Mouse (Mus musculus) kidney, embryonic 14.5 days (tissue): ENCODE measurements around the gene Oaz3. TPM values are rescaled to one million over a fixed set of nuclear protein-coding genes. Genes with fewer than 3 reads are reported as not detected.

ENCODE experiments used
- ATAC-seq: fragments of 200-750 bp; cut with Nextera tagmentation; 2 replicates; pipeline ENCODE4 v1.8.0; 2017; ENCODE audit warnings: moderate number of reproducible peaks, mild to moderate bottlenecking, moderate TSS enrichment, moderate library complexity; ENCODE audit not compliant: low FRiP score, low TSS enrichment
- H3K27ac ChIP-seq: fragments of 300-500 bp; sonication (generic); 2 replicates; pipeline ENCODE4 v1.5.1; 2014; ENCODE audit warnings: low read depth, mild to moderate bottlenecking, low read length, moderate library complexity, mixed read lengths
- H3K27me3 ChIP-seq: fragments of 300-500 bp; sonication (generic); 2 replicates; pipeline ENCODE4 v1.6.1; 2014; ENCODE audit warnings: mild to moderate bottlenecking, low read length; ENCODE audit not compliant: control insufficient read depth, insufficient read depth
- H3K36me3 ChIP-seq: fragments of 300-500 bp; sonication (generic); 2 replicates; pipeline ENCODE4 v1.6.1; 2014; ENCODE audit warnings: low read length, mixed read lengths; ENCODE audit not compliant: control insufficient read depth, insufficient read depth
- H3K4me1 ChIP-seq: fragments of 300-500 bp; sonication (generic); 2 replicates; pipeline ENCODE4 v1.6.1; 2014; ENCODE audit warnings: low read length, mixed read lengths; ENCODE audit not compliant: control insufficient read depth, insufficient read depth
- H3K4me2 ChIP-seq: fragments of 300-500 bp; sonication (generic); replicated peaks from 2 replicates; pipeline ENCODE4 v1.6.1; 2014; ENCODE audit warnings: low read depth, mild to moderate bottlenecking, low read length
- H3K4me3 ChIP-seq: fragments of 300-500 bp; sonication (generic); 2 replicates; pipeline ENCODE4 v1.5.1; 2014; ENCODE audit warnings: mild to moderate bottlenecking, low read length
- H3K9ac ChIP-seq: fragments of 300-500 bp; sonication (generic); 2 replicates; pipeline ENCODE4 v1.6.1; 2014; ENCODE audit warnings: low read depth, mild to moderate bottlenecking, low read length, moderate library complexity
- H3K9me3 ChIP-seq: fragments of 300-500 bp; sonication (generic); 2 replicates; pipeline ENCODE4 v1.6.1; 2016; ENCODE audit warnings: low read length; ENCODE audit not compliant: control insufficient read depth
- WGBS: fragments of 180-500 bp; shearing (Covaris S2); extraction: QIAGEN DNeasy Blood & Tissue Kit; methylation state at CpG from one replicate; pipeline ENCODE4 v1.1.7; 2014; 5-methylcytosine and 5-hydroxymethylcytosine counted together
- polyA plus RNA-seq: library from polyadenylated mRNA; unstranded; fragments of >200 nt; fragmentation: Nextera tagmentation; extraction: Ambion mirVana; gene quantifications from 2 replicates; pipeline ENCODE4 v1.2.1, GENCODE M21; 2014

Gene Oaz3
- polyA plus RNA-seq, 1 experiment from 2014 or later, result 0.28 TPM

DNA sequence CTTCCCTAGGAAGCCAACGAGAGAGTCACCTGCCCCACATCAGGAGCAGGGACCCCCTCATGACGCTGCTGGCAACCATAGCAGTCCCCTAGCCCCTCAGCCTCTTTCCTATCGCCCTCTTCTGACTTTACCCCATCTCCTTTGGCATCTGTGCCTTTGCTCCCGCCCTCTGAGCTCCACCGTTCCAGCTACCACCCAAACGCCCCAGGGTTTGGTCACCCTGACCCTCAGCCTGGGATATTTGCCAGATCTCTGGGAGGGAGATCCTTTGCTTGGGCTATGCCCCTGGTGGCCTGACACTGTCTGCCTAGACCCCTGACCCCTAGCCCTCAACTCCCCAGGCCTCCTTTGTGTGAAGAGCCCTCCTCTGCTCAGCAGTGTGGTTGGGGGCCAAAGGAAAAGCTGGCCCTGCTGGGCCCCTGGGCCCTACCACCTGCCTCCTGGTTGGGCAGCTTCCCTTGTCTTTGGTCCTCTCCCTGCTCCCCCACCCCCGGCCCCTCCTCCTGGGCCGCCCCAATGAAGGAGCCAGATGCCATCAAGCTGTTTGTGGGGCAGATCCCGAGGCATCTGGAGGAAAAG, 35.0 kb upstream of the Oaz3 start:
- WGBS, result 10% methylated on average over 9 of the region's 9 CpGs
- no peak for ATAC-seq
- H3K27ac ChIP-seq, result no peak overlapping the region
- H3K4me2 ChIP-seq, result no peak overlapping the region
- no peaks in the 10 kb centered on the region for H3K36me3 ChIP-seq
- H3K9me3 ChIP-seq, result no peaks in the 10 kb centered on the region
- no peak overlapping the region for H3K4me3 ChIP-seq
- H3K27me3 ChIP-seq, result peaks cover 21% of the 10 kb centered on the region
- H3K4me1 ChIP-seq, result 0 out of 2 replicates have a peak, but pooled peaks cover 3% of the 10 kb centered on the region
- no peak overlapping the region for H3K9ac ChIP-seq

DNA sequence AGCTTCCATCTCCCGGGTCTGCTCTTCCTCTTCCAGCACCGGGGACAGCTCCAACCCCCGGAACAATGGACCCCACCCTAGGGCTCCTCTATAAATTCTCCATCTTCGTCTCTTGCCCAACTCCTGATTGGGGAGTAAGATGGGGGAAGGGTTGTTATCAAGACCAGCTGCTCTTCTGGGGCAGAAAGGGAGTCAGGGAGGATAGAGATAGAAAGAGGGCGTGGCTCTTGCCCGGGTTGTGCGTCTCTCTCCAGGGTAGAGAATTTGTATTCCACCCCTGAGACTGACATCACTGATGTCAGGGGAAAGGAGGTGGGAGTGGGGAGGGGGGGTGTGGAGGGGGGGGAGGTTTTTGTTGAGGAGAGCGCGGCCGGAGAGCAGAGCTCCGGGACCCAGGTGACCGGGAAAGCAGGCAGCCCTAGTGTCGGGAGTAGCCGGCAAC, 34.3 kb upstream of the Oaz3 start, which contains the start of gene Celf3:
TSS of gene Celf3 (plus strand) at position 315 of the 442 bp plus-strand sequence.
- Histone ChIP-seq H3K27ac (no peak within 1 kb of the TSS), H3K9ac (no peak within 1 kb of the TSS), H3K27me3 (peaks cover 21% of the 10 kb centered on the region), H3K4me3 (no peak within 1 kb of the TSS; the same call in 1 of the 2 replicates), H3K36me3 (no peaks in the 10 kb centered on the region), H3K4me1 (0 out of 2 replicates have a peak, but pooled peaks cover 3% of the 10 kb centered on the region), H3K4me2 (no peak within 1 kb of the TSS; the same call in 1 of the 2 replicates), H3K9me3 (no peaks in the 10 kb centered on the region)
- under 1% methylated on average over 14 of the region's 14 CpGs for WGBS
- ATAC-seq, result peak; percentile 10; the same call in 1 of the 2 replicates

DNA sequence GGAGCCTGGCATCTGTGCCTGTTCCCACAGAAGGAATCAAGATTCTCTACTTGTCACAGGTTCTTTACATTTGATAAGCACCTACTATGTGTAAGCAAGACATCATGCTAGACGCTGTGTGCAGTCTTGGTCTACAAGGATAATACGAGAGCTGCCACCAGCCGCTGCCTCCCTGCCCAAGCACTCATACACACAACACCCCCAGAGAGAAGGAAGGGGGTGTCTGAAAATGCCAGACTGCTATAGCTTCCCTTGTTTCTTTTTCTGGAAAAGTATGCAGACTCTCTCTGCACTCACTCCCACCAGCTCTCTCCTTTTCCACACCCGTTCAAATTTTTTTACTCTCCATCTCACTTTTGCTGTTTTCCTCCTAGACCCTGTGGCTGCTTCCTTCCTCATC, 33.7 kb upstream of the Oaz3 start:
- WGBS, result 56% methylated on average over 4 of the region's 4 CpGs
- H3K9me3 ChIP-seq, result no peaks in the 10 kb centered on the region
- H3K4me3 ChIP-seq, result no peak overlapping the region
- no peak overlapping the region for H3K27ac ChIP-seq
- H3K27me3 ChIP-seq, result peaks cover 21% of the 10 kb centered on the region
- H3K4me2 ChIP-seq, result no peak overlapping the region
- 0 out of 2 replicates have a peak, but pooled peaks cover 3% of the 10 kb centered on the region for H3K4me1 ChIP-seq
- H3K36me3 ChIP-seq, result no peaks in the 10 kb centered on the region
- no peak for ATAC-seq
- H3K9ac ChIP-seq, result no peak overlapping the region

DNA sequence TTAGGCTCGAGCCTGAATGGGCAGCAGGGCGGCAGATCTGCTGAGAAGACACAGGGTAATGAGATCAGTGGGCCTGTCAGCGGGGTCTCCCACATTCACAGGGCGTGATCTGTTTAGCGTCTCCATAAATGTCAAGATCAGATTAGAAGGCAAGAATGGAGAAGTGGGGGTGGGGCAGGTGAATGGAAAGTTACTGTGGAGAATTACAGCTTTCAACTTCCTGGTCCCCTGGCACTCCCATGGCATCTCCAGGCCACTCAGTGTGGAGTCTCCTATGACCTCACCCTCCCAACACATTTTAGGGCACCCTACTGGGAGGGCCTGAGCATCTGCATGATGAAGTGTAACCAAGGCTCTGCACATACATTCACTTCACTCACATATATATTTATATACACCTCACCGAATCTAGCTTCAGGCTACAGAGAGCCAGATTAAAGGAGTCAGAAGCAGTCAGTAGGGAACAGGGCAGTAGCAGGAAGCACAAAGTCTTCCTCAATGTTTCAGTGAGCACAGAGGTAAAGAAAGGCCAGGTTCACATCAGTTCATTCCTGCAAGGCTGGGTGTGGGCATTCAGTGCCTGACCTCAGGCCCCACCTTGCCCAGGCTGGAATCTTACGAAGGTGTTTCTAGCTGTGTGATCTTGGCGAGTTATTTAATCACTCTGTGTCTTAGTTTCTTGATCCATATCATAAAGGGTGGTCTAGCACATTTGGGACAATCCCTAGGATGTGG, 32.8 kb upstream of the Oaz3 start:
- no peak for ATAC-seq
- no peak overlapping the region for H3K4me3 ChIP-seq
- H3K4me1 ChIP-seq, result 0 out of 2 replicates have a peak, but pooled peaks cover 3% of the 10 kb centered on the region
- H3K27me3 ChIP-seq, result peaks cover 21% of the 10 kb centered on the region
- no peak overlapping the region for H3K4me2 ChIP-seq
- H3K9me3 ChIP-seq, result no peaks in the 10 kb centered on the region
- WGBS, result 53% methylated on average over 8 of the region's 8 CpGs
- H3K27ac ChIP-seq, result no peak overlapping the region
- H3K36me3 ChIP-seq, result no peaks in the 10 kb centered on the region
- H3K9ac ChIP-seq, result no peak overlapping the region

DNA sequence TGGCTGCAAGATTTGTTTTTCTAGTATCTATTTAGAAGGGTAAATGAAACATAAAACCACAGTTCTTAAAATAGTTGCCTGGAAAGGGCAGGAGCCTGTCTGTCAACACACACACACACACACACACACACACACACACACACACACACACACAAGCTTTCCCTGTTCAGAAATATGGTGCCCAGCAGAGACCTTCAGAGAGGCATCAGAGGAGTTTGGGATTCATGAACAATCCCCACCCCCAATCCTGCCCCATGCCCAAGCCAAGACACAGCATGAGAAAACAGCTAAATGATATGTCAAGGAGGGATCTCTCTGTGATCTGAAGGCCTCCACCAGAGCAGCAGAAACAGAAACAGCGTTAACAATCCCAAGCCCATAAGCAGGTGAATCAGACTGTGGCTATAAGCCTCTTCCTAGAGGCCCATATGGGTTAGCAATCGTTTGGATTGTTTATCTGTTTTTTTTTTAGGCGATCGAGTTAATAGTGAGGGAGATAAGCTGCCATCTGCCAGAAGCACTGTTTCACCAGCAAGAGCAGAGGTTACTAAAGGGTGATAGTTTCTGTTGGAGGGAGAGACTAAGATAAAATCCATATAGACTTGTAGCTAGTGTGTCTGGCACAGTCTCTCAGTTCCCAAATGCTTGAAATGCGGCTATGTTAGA, 30.0 kb upstream of the Oaz3 start:
- H3K4me2 ChIP-seq, result no peak overlapping the region
- no peaks in the 10 kb centered on the region for H3K9me3 ChIP-seq
- H3K36me3 ChIP-seq, result no peaks in the 10 kb centered on the region
- H3K27ac ChIP-seq, result no peak overlapping the region
- H3K4me3 ChIP-seq, result no peak overlapping the region
- no peak overlapping the region for H3K9ac ChIP-seq
- 74% methylated on average over 5 of the region's 5 CpGs for WGBS
- no peaks in the 10 kb centered on the region for H3K4me1 ChIP-seq
- H3K27me3 ChIP-seq, result peaks cover 6% of the 10 kb centered on the region; the same call in 1 of the 2 replicates
- ATAC-seq, result no peak

DNA sequence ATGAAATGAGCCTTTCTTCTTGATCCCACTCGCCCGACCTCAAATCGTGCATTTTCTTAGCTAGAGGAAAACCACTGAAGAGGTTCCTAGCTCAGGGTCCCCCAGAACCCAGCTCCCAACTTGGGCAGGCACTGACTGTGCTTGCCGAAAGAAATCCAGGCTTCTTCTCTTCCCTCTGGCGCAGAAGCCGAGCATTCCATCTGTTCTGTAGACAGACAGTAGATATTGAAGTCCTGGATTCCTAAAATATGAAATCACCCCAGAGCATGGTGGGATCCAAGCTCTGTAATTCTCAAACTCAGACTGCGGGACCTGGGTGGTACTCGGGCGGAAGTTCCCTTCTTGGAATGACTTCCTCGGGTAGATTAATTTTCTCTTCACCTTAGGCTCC, 29.4 kb upstream of the Oaz3 start:
- WGBS, result 43% methylated on average over 10 of the region's 10 CpGs
- Histone ChIP-seq H3K4me3 (no peak overlapping the region), H3K4me2 (no peak overlapping the region), H3K27me3 (0 out of 2 replicates have a peak, but pooled peaks cover 3% of the 10 kb centered on the region), H3K9ac (no peak overlapping the region), H3K4me1 (no peaks in the 10 kb centered on the region), H3K36me3 (no peaks in the 10 kb centered on the region), H3K9me3 (no peaks in the 10 kb centered on the region), H3K27ac (no peak overlapping the region)
- no peak for ATAC-seq

DNA sequence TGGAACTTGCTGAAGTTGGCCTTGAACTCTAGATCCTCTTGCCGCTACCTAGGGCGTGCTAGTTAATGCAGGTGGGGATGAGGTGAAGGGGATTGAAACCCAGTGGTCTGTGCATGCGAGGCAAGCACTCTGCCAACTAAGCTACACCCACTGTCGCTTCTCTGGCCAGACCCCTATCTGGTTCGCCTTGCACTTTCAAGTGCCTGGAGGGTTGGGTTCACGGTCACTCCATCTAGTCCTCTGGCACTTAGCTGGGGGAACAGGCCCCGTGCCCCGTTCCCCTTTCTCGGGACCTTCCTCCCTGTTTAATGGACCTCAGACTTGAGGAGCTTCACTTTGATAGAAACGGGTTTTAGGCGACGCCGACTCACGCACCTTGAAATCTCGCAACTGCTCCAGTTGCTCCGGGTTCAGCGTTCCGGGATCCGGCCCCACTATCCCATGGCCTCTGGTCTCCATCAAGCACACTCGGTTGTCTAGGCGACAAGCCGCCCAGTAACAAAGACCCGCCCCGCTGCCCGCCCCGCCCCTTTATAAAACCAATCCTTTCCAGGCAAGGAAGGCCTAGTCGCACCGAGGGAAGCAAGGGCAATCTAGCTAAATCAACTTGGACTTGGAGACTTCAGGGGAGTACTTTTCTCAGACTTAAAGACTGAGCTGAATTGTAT, 28.9 kb upstream of the Oaz3 start:
- peak; percentile 87 for ATAC-seq
- H3K4me1 ChIP-seq, result no peaks in the 10 kb centered on the region
- peak overlapping the region; percentile 27 for H3K4me2 ChIP-seq
- 11% methylated on average over 28 of the region's 28 CpGs for WGBS
- no peak overlapping the region for H3K27ac ChIP-seq
- no peaks in the 10 kb centered on the region for H3K9me3 ChIP-seq
- no peak overlapping the region for H3K9ac ChIP-seq
- H3K27me3 ChIP-seq, result no peaks in the 10 kb centered on the region
- no peak overlapping the region for H3K4me3 ChIP-seq
- H3K36me3 ChIP-seq, result no peaks in the 10 kb centered on the region

DNA sequence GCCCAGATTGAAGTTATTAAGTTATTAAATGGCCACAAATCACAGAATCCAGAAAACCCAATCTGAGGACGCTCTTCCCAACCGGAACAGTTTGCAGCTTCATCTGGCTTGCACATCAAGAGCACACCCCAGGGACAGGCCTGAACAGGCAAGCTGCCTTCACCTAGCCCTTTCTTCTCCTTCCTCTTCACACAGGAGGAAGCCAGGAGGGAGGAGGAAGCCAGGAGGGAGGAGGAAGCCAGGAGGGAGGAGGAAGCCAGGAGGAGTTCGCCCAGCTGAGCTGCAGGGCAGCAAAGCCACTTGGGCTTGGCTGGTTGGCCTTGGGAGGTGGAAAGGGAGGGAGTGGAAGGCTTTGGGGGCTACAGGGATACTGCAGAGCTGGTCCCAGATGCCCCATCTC, 25.2 kb upstream of the Oaz3 start:
- Histone ChIP-seq H3K36me3 (no peaks in the 10 kb centered on the region), H3K9me3 (no peaks in the 10 kb centered on the region), H3K9ac (no peak overlapping the region), H3K4me2 (no peak overlapping the region), H3K4me3 (no peak overlapping the region), H3K27me3 (no peaks in the 10 kb centered on the region), H3K4me1 (no peaks in the 10 kb centered on the region), H3K27ac (no peak overlapping the region)
- no peak for ATAC-seq
- WGBS, result 49% methylated on average over 3 of the region's 3 CpGs
